Mouse (Mus musculus) cortical plate, adult 2 months (tissue): ENCODE measurements around the gene Myh15.

Experiments used
- CTCF ChIP-seq: fragments of 200-500 bp; IDR thresholded peaks from 2 replicates; pipeline ENCODE4 v1.5.1; 2011; ENCODE audit warnings: mild to moderate bottlenecking, control low read depth, low read length; ENCODE audit not compliant: insufficient read depth; ENCODE audit errors: extremely low read depth
- POLR2A ChIP-seq: fragments of 200-500 bp; IDR thresholded peaks from 2 replicates; pipeline ENCODE4 v1.6.1; 2011; ENCODE audit warnings: mild to moderate bottlenecking, low read length, control low read depth; ENCODE audit not compliant: insufficient read depth; ENCODE audit errors: extremely low read depth

- no peak for TF ChIP-seq POLR2A
- no peak for TF ChIP-seq CTCF
Measured at GRCm38 (mm10) chr16:49193521-49193920, 136.2 kb downstream of the Myh15 start.
